Mouse (Mus musculus): ENCODE data around the gene Gck.

DNA sequence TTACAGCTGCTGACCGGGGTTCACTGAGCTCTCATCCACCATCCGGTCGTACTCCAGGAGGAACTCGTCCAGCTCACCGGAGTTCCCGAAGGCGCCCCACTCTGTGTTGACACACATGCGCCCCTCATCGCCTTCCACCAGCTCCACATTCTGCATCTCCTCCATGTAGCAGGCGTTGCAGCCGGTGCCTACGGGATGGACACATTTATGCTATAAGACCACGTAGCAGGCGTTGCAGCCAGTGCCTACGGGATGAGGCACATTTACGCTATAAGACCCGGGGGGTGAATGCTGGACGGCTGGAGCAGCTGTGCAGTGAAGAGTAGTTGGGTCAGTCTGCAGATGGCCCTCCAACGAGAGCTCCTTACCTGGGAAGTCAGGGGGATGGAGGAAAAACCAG, 45.5 kb downstream of the Gck start:
- TF ChIP-seq POLR2A (IDR thresholded peaks at IDR 0.05; ENCODE audit: low read depth, low read length) (no peak), CTCF (IDR thresholded peaks at IDR 0.05; ENCODE audit: extremely low read depth, insufficient read depth, insufficient read length, insufficient replicate concordance) (no peak)
